In the genomic region with DNA sequence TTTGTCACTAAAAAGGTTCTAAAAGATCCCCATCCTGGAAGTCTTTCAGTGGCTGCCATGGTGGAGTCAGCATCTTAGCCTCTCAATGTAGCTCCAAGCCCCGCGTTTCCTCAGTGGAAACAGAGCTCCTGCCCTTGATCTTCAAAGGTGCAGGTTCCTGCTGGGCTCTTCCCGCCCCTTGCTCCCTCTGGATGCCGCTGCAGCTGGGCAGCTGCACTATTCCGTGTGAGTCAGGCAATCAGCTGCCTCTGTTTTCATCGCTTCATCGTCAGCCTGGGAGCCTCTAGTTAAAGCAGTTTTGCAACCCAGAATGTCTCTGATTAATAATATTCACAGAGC, we compare ENCODE assay signal across 8 mouse cellular contexts. TPM values are rescaled to one million over a fixed set of nuclear protein-coding genes. Genes with fewer than 3 reads are reported as not detected.
DNase-seq lines count a peak whose midpoint lies in the region; ATAC-seq lines count a peak whose summit lies in the region.

No protein-coding gene starts in this region.

- peak overlapping the region; percentile 18; the same call in 1 of the 2 replicates for H3K4me3 ChIP-seq in heart, embryonic 12.5 days
- no peak overlapping the region for H3K4me3 ChIP-seq in limb, embryonic 15.5 days

- no peak overlapping the region for H3K27ac ChIP-seq in heart, embryonic 12.5 days (ENCODE audit: poor library complexity, severe bottlenecking)
- no peak overlapping the region for H3K27ac ChIP-seq in limb, embryonic 15.5 days

- 13% methylated on average over 7 of the region's 7 CpGs for whole genome bisulfite sequencing in heart, embryonic 12.5 days
- WGBS in limb, embryonic 15.5 days, result 6% methylated on average over 7 of the region's 7 CpGs

- H3K9me3 ChIP-seq in heart, embryonic 12.5 days (replicated peaks), result no peaks in the 10 kb centered on the region; the same call in 1 of the 2 replicates
- H3K9me3 ChIP-seq in limb, embryonic 15.5 days, result no peaks in the 10 kb centered on the region

- no peak for ATAC-seq in heart, embryonic 12.5 days (ENCODE audit: insufficient number of reproducible peaks, low FRiP score)
- ATAC-seq in limb, embryonic 15.5 days (ENCODE audit: insufficient number of reproducible peaks, low FRiP score, low TSS enrichment, low read depth), result no peak

- DNase-seq in heart, postnatal 4 days, result no peak
- DNase-seq in B cell, adult 2 months, result peak; percentile 34 to 35
- DNase-seq in brain, adult 2 months (ENCODE audit: low read depth, low spot score), result peak; percentile 62
- no peak for DNase-seq in embryo, embryonic 9.5 days (ENCODE audit: extremely low spot score)
- DNase-seq in adrenal gland, adult 18-20 months (ENCODE audit: low spot score in 2 of 2), result no peak
- DNase-seq in gastrocnemius, adult 8-10 months (ENCODE audit: low spot score in 2 of 2), result no peak

- peak overlapping the region; percentile 57 for H3K4me2 ChIP-seq in heart, embryonic 12.5 days
- peak overlapping the region; percentile 33; the same call in 1 of the 2 replicates for H3K4me2 ChIP-seq in limb, embryonic 15.5 days

- H3K9ac ChIP-seq in heart, embryonic 12.5 days, result no peak overlapping the region
- H3K9ac ChIP-seq in limb, embryonic 15.5 days, result no peak overlapping the region

- no peaks in the 10 kb centered on the region for H3K36me3 ChIP-seq in heart, embryonic 12.5 days
- no peaks in the 10 kb centered on the region for H3K36me3 ChIP-seq in limb, embryonic 15.5 days

- no peaks in the 10 kb centered on the region for H3K27me3 ChIP-seq in heart, embryonic 12.5 days (replicated peaks)
- H3K27me3 ChIP-seq in limb, embryonic 15.5 days, result no peaks in the 10 kb centered on the region

- H3K4me1 ChIP-seq in heart, embryonic 12.5 days (replicated peaks), result peaks cover 27% of the 10 kb centered on the region
- H3K4me1 ChIP-seq in limb, embryonic 15.5 days, result peaks cover 7% of the 10 kb centered on the region; the same call in 1 of the 2 replicates

RNA-seq across cellular contexts. Expression of gene Ropn1l, which starts 34.9 kb away (rescaled TPM):
- polyA plus RNA-seq in heart, embryonic 12.5 days (2016; fragmentation: Nextera tagmentation; extraction: Ambion mirVana), result 2.2 and 2.5 TPM in 2 replicates
- under 1 TPM; 0.38 TPM for total RNA-seq in heart, postnatal 4 days (2021)
- polyA plus RNA-seq in limb, embryonic 15.5 days (2015; fragmentation: Nextera tagmentation; extraction: Ambion mirVana), result 1.2 TPM in 2 replicates
- total RNA-seq in adrenal gland, adult 18-20 months (2021), result 1 to 10 TPM; 3.7 to 4.9 TPM
- total RNA-seq in gastrocnemius, adult 8-10 months (2022), result not detected

RNA-seq across cellular contexts. Expression of gene Ankrd33b, which starts 51.1 kb away (rescaled TPM):
- 1.7 and 2.1 TPM in 2 replicates for polyA plus RNA-seq in heart, embryonic 12.5 days (2016; fragmentation: Nextera tagmentation; extraction: Ambion mirVana)
- 10 to 100 TPM; 12.8 to 13.4 TPM for total RNA-seq in heart, postnatal 4 days (2021)
- polyA plus RNA-seq in limb, embryonic 15.5 days (2015; fragmentation: Nextera tagmentation; extraction: Ambion mirVana), result 0.57 and 0.61 TPM in 2 replicates
- total RNA-seq in adrenal gland, adult 18-20 months (2021), result 1 to 10 TPM; 1.3 to 4.4 TPM
- total RNA-seq in gastrocnemius, adult 8-10 months (2022), result 10 to 100 TPM; 11.5 to 18.8 (median 16.5) TPM

Comparison
In these comparisons a context has a peak if more than half of its experiments do, and no peak if none do; other contexts are left out.
1. DNase-seq: peak in B cell, adult 2 months (2 of 2) and brain, adult 2 months (single experiment); none in heart, postnatal 4 days (single experiment), embryo, embryonic 9.5 days (single experiment), adrenal gland, adult 18-20 months (0 of 2) and gastrocnemius, adult 8-10 months (0 of 2).